Mouse (Mus musculus) megakaryocyte, embryonic 14.5 days (primary cell): ENCODE measurements around the gene Wbp2.

ENCODE experiments used
- FLI1 ChIP-seq: IDR thresholded peaks from 2 replicates; pipeline ENCODE4 v1.6.1; 2012; ENCODE audit warnings: low read length, inconsistent platforms, mixed read lengths
- GATA1 ChIP-seq: IDR thresholded peaks from 3 replicates; pipeline ENCODE4 v1.6.1; 2012; ENCODE audit warnings: mixed read lengths, low read length, inconsistent platforms, borderline replicate concordance

- TF ChIP-seq GATA1: no peak
- no peak for TF ChIP-seq FLI1
Observed at GRCm38 (mm10) chr11:116110540-116110939, 23.7 kb upstream of the Wbp2 start.
